Mouse (Mus musculus): ENCODE data around the gene Bbs5. TPM values are rescaled to one million over a fixed set of nuclear protein-coding genes. Genes with fewer than 3 reads are reported as not detected.

The Bbs5 gene
- polyA plus RNA-seq, 1 experiment from 2014 or later, result 6.1 TPM

- ATAC-seq, result no peak
- Histone ChIP-seq H3K4me3 (ENCODE audit: low read depth, low read length) (no peak overlapping the region), H3K36me3 (ENCODE audit: control insufficient read depth, insufficient read depth) (no peaks in the 10 kb centered on the region), H3K9ac (ENCODE audit: low read depth, low read length) (no peak overlapping the region), H3K27ac (ENCODE audit: low read depth, low read length) (no peak overlapping the region), H3K4me2 (replicated peaks; ENCODE audit: low read depth) (no peak overlapping the region), H3K27me3 (replicated peaks; ENCODE audit: control insufficient read depth, insufficient read depth, low read length) (no peaks in the 10 kb centered on the region), H3K4me1 (replicated peaks; ENCODE audit: control insufficient read depth, insufficient read depth, low read length) (no peaks in the 10 kb centered on the region), H3K9me3 (ENCODE audit: control insufficient read depth) (no peaks in the 10 kb centered on the region)
- TF ChIP-seq CTCF (IDR thresholded peaks at IDR 0.05; ENCODE audit: low read depth), result no peak
Observed at GRCm38 (mm10) chr2:69618336-69618735, 28.6 kb upstream of the Bbs5 start.

DNA sequence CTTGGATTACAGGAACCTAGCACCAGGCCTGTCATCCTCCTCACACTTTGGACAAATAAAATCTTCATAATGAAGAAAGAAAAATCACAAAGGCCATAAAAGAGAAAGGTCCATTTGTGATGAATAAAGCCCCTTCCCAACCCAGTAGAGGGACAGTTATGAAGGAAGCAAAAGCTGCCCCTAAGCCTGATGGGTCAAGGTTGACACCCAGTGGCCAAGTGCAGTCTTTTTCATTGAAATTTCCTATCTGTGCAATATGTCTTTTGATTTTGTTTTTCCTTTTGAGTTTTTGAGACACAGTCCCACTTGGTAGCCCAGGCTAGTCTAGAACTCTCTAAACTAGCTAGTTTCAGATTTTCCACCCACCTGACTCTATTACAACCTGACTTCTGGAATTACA is 27.7 kb upstream of the Bbs5 start:
- Histone ChIP-seq H3K36me3 (ENCODE audit: control insufficient read depth, insufficient read depth) (no peaks in the 10 kb centered on the region), H3K4me2 (replicated peaks; ENCODE audit: low read depth) (no peak overlapping the region), H3K27ac (ENCODE audit: low read depth, low read length) (no peak overlapping the region), H3K27me3 (replicated peaks; ENCODE audit: control insufficient read depth, insufficient read depth, low read length) (no peaks in the 10 kb centered on the region), H3K9ac (ENCODE audit: low read depth, low read length) (no peak overlapping the region), H3K9me3 (ENCODE audit: control insufficient read depth) (no peaks in the 10 kb centered on the region), H3K4me3 (ENCODE audit: low read depth, low read length) (no peak overlapping the region), H3K4me1 (replicated peaks; ENCODE audit: control insufficient read depth, insufficient read depth, low read length) (no peaks in the 10 kb centered on the region)
- no peak for ATAC-seq
- TF ChIP-seq CTCF (IDR thresholded peaks at IDR 0.05; ENCODE audit: low read depth), result peak; percentile 72

GRCm38 (mm10) chr2:69629215-69629614 is 17.8 kb upstream of the Bbs5 start:
- WGBS, result 66% methylated on average over 17 of the region's 17 CpGs
- peak overlapping the region; percentile 13; the same call in 1 of the 2 replicates for H3K4me2 ChIP-seq (replicated peaks; ENCODE audit: low read depth)
- H3K4me3 ChIP-seq (ENCODE audit: low read depth, low read length), result no peak overlapping the region
- no peak overlapping the region for H3K27ac ChIP-seq (ENCODE audit: low read depth, low read length)
- no peaks in the 10 kb centered on the region for H3K9me3 ChIP-seq (ENCODE audit: control insufficient read depth)
- H3K36me3 ChIP-seq (ENCODE audit: control insufficient read depth, insufficient read depth), result no peaks in the 10 kb centered on the region
- no peak overlapping the region for H3K9ac ChIP-seq (ENCODE audit: low read depth, low read length)
- no peaks in the 10 kb centered on the region for H3K27me3 ChIP-seq (replicated peaks; ENCODE audit: control insufficient read depth, insufficient read depth, low read length)
- H3K4me1 ChIP-seq (replicated peaks; ENCODE audit: control insufficient read depth, insufficient read depth, low read length), result no peaks in the 10 kb centered on the region
- no peak for ATAC-seq
- no peak for TF ChIP-seq CTCF (IDR thresholded peaks at IDR 0.05; ENCODE audit: low read depth)

DNA sequence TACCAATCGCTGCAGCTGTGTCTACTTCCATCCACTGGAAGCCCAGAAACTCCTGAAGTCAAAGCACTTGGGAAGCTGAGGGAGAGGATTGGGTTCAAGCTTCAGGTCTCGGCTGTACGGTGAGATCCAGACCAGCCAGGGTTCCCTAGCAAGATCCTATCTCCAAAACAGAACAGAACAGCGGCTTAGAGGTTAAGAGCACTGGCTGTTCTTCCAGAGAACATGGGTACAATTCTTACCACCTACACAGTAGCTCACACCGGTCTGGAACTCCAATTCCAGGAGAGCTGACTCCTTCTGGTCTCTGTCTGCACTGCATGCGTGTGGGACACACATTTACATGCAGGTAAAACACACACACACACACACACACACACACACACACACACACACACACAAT is 17.1 kb upstream of the Bbs5 start:
- Histone ChIP-seq H3K4me2 (replicated peaks; ENCODE audit: low read depth) (0 out of 2 replicates have a peak overlapping the region, but pooled peaks have one; percentile 13), H3K4me1 (replicated peaks; ENCODE audit: control insufficient read depth, insufficient read depth, low read length) (no peaks in the 10 kb centered on the region), H3K9me3 (ENCODE audit: control insufficient read depth) (no peaks in the 10 kb centered on the region), H3K4me3 (ENCODE audit: low read depth, low read length) (no peak overlapping the region), H3K36me3 (ENCODE audit: control insufficient read depth, insufficient read depth) (no peaks in the 10 kb centered on the region), H3K27me3 (replicated peaks; ENCODE audit: control insufficient read depth, insufficient read depth, low read length) (no peaks in the 10 kb centered on the region), H3K27ac (ENCODE audit: low read depth, low read length) (no peak overlapping the region), H3K9ac (ENCODE audit: low read depth, low read length) (no peak overlapping the region)
- WGBS, result 87% methylated on average over 6 of the region's 6 CpGs
- no peak for ATAC-seq
- no peak for TF ChIP-seq CTCF (IDR thresholded peaks at IDR 0.05; ENCODE audit: low read depth)

- ATAC-seq, result no peak
- WGBS, result 44% methylated on average over 5 of the region's 5 CpGs
- Histone ChIP-seq H3K4me3 (ENCODE audit: low read depth, low read length) (no peak overlapping the region), H3K4me1 (replicated peaks; ENCODE audit: control insufficient read depth, insufficient read depth, low read length) (no peaks in the 10 kb centered on the region), H3K4me2 (replicated peaks; ENCODE audit: low read depth) (no peak overlapping the region), H3K9ac (ENCODE audit: low read depth, low read length) (no peak overlapping the region), H3K9me3 (ENCODE audit: control insufficient read depth) (no peaks in the 10 kb centered on the region), H3K27me3 (replicated peaks; ENCODE audit: control insufficient read depth, insufficient read depth, low read length) (no peaks in the 10 kb centered on the region), H3K27ac (ENCODE audit: low read depth, low read length) (no peak overlapping the region), H3K36me3 (ENCODE audit: control insufficient read depth, insufficient read depth) (no peaks in the 10 kb centered on the region)
- no peak for TF ChIP-seq CTCF (IDR thresholded peaks at IDR 0.05; ENCODE audit: low read depth)
Observed at GRCm38 (mm10) chr2:69630792-69631191, 16.2 kb upstream of the Bbs5 start.

- no peaks in the 10 kb centered on the region for H3K36me3 ChIP-seq (ENCODE audit: control insufficient read depth, insufficient read depth)
- H3K9ac ChIP-seq (ENCODE audit: low read depth, low read length), result no peak overlapping the region
- no peaks in the 10 kb centered on the region for H3K27me3 ChIP-seq (replicated peaks; ENCODE audit: control insufficient read depth, insufficient read depth, low read length)
- WGBS, result 87% methylated on average over 2 of the region's 2 CpGs
- no peak overlapping the region for H3K27ac ChIP-seq (ENCODE audit: low read depth, low read length)
- no peak overlapping the region for H3K4me3 ChIP-seq (ENCODE audit: low read depth, low read length)
- no peak overlapping the region for H3K4me2 ChIP-seq (replicated peaks; ENCODE audit: low read depth)
- ATAC-seq, result no peak
- peak; percentile 49 for TF ChIP-seq CTCF (IDR thresholded peaks at IDR 0.05; ENCODE audit: low read depth)
- H3K9me3 ChIP-seq (ENCODE audit: control insufficient read depth), result no peaks in the 10 kb centered on the region
- H3K4me1 ChIP-seq (replicated peaks; ENCODE audit: control insufficient read depth, insufficient read depth, low read length), result no peaks in the 10 kb centered on the region
Observed at GRCm38 (mm10) chr2:69631449-69631848, 15.5 kb upstream of the Bbs5 start.

Data from intestine, postnatal 0 days (tissue).